Mouse (Mus musculus) lung, postnatal 25 days (tissue): Measurements from ENCODE around the gene Iqschfp.

ENCODE experiments used
- DNase-seq: peaks from one replicate; pipeline ENCODE4 v3.0.0; 2022; ENCODE audit warnings: low spot score

Iqschfp gene

DNA sequence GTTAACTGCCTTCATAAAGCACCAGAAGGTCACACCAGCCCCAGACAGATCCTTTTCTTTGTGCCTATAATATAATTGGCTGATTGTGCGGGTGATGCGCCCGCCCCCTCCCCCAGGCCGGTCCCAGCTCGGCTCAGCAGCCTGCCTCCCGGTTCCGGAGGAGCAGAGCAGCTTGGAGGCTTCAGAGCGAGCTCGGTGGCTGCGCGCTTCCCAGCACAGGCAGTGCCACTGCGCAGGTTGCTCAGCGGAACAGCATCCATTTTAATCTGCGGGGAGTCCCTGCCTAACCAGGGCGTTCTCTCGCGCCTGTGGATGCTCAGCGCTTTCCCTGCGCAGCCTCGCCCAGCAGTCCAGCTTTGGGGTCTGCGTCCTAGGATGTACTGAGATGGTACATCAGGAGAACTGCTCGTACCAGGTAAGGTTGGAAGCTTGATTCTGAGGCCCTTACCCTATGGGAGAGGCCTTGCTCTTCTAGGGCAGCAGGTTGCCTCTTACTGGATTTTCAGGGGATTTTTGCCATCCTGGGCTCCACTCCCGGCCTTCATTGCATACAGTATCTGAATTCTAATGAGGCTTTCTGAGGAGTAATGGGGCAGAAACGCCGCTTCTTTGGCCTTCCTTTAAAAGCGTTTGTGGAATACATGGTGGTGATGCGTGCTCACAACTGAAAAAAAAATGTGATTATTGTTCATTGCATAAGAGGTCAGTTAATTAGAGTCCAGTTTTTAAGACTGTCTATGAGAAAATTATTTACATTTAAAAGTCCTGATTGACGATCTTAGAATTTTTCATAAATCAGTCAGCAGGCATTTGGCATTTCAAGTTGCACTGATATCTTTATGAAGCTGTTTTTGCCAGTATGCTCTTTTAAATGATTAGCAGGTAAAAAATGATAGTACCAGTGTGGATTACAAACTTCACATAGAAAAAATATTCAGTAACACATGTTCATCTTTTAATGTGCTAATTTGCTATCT is 680.5 kb downstream of the Iqschfp start:
- no peak for DNase-seq

DNA sequence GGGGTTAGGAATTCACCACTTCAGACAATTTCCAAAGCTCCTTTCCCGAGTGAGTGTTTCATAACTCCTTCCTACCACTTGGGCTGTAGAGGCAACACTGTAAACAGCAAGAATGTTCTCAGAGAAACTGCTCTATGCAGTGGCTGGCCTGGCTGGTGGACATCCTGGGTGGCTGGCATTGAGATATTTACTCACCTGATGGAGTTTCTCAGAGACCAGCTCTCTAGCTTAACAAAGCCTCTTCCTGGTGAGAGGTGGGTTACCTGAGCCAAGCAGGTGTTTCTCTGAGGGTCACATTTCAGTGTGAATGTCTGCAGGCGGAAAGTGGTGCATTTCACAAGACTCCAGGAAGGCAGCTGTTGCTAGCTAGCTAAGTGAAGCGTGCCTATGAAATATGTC is 681.2 kb downstream of the Iqschfp start:
- peak; percentile 77 for DNase-seq

DNA sequence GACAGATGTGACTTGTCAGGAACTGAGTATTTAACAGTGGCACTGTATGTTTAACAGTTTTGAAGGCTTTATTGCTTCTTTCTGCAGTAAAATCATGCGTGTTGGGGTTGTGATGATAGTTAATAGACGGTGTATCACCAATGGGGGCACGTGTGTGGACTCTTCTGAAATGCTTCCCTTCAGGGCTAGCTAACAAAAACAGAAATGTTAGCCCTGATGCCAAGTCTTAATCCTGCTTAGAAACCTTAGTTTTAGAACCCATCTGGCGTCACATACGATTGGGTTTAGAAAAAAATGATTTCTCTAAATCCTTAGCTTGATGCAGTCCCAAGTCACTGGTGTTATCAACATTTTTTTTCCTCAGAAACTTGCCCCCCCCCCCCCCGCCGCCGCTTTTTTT is 682.1 kb downstream of the Iqschfp start:
- DNase-seq: no peak

DNA sequence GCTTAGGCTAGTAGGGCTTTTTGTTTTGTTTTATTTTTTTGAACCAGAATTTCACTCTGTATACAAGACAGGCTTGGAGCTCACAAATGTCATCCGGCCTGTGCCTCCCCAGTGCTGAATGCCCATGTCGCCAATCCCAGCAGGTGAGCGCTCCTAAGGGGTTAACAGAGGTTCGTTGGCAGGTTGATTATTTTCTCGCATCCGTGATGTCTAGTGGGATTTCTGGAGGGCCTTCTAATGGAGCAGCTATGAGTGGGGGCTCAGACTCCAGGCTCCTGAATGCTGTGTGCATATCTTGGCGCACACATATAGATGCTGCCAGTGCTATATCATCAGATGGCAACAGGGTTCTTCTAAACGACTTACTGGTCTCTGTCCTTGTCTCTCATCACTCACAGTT is 682.5 kb downstream of the Iqschfp start:
- DNase-seq: no peak

DNA sequence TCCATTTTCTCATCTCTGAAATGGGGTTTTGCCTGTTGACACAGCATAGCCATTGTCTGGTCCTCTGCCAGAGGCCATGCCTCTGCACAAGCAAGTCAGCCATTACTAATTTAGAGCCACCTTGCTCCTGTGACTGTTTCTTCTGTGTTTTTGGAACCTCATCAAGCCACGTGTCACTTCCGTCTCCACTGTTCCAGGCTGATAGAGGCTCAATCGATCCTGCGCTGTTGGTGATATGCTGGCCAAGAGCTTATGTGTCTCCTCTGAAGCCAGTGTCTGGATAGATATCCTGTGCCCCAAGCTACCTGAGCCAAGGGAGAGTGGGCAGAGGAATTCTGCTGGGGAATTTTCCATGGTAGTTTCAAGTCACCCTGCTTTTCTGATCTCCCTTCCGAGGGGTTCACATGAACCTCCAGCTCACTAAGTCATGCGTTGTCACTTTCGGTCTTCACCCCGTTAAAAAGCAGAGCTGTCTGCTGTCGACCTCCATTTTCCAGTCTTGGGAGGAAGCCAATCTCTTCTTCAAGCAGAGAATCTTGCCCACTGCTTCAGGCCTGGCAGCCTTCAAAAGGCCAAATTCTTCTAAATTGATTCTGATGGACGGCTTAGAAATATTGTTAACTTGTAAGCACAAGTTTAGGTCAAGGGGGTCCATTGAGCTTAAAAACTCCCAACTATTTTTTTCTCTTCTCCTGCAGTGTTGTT is 683.8 kb downstream of the Iqschfp start:
- no peak for DNase-seq

DNA sequence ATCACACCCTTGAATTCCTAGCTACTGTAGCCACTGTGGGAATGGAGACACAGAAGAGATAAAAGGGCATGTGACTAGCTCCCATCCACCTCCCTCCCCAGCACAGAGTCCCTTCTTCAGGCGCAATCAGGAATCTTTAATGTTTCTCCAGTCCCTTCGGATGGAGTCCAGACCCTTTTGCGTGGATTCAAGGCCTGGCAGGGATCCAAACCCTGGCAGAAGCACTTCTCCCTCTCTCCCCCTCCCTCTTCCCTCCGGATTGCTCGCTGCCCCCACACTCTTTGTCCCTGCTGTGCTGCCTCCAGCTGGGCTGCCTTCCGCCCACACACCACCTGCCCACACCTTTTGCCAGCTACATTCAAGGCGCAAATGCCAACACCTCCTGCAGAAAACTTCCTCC is 684.4 kb downstream of the Iqschfp start:
- DNase-seq: no peak

DNA sequence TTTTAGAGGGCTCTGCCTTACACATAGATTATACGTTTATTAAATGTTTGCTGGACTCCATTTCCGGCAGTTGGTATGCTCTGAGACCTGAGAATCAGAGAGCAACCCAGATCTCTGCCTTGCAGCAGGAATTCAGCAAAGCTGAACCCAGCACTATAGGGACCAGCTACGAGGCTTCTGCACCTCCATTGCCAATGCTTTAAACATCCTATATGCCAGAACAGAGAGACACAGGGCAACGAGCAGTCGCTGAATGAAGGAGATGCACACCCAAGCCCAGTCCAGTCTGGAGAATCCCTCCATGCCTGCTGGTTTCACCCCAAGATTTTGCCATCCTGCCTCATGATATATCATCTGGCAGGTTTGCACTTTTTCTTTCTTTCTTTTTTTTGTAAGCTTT is 684.9 kb downstream of the Iqschfp start:
- no peak for DNase-seq

DNA sequence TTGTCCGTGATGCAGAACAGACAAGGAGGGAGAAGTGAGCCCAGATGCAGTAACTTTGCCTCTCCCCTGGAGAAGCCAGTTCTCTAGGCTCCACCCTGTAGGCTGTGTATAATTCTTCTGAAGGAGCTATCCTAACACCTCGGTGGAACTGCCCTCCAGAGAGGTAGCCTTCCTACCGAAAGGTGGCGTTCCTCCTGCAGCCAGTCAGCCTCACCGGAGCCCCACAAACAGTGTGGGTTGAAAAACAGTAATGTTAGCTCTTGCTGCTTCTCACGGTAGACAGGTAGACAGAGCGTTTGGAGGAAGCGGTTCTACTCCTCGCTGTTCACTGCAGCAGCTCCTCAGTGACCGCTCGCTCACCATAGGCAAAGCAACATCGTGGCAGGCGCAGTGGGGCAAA is 689.6 kb downstream of the Iqschfp start:
- no peak for DNase-seq

DNA sequence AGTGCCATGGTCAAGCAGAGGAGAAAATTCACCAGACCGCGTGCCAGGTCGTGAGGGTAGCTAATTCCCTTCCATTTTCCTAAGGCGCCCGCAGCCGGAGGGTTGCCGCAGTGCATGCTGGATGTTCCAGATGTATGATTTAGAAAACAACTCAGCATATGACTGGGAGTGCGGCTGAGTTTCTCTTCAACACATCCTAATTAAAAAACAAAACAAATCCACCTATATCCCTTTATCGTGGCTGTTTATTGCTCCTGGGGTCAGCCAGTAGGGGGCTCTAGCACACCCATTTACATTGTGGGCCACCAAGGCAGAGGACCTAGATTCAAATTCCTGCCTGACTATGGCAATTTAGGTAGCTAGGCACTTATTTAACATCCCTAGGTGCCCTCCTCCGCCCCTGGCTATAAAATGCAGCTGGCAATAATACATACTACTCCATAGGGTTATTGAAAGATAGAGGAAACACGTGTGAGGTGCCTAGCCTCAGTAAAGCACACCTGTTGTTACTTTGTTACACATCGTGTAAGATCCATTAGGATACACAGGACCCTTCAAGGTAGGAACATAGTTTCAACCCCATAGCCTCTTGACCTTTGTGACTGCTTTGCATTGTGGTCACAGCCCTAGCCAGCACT is 690.2 kb downstream of the Iqschfp start:
- DNase-seq: no peak

DNA sequence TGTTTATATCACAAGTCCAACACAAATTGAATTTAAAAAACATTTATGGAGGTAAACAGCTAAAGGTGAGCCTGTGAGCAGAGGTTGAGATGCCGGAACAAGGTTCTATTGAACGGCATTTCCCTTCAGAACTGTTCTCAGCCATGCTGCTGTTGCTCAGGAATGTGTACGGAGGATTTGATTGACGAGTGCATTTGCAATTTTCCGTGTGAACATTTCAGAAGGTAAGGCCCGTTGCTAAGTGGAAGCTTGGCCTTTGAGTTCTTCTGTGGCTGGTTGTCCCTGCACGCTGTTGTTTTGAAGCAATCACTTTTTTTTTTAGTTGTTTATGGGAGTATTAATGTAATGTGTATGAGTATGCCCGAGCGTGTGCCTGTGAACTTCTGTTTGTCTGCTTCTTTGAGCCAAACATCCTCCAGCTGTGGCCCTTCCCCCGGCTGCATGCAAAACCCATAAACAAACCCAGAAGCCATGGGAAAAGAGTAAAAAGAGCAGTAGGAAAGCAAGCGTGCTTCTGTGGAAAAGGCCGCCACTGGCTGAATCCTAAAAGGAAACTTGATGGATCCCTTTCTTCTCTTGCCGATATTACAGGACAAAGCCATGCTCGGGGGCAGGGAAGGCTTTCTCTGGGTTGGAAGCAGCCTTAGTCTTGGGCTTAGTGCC is 691.1 kb downstream of the Iqschfp start:
- peak; percentile 57 for DNase-seq

DNA sequence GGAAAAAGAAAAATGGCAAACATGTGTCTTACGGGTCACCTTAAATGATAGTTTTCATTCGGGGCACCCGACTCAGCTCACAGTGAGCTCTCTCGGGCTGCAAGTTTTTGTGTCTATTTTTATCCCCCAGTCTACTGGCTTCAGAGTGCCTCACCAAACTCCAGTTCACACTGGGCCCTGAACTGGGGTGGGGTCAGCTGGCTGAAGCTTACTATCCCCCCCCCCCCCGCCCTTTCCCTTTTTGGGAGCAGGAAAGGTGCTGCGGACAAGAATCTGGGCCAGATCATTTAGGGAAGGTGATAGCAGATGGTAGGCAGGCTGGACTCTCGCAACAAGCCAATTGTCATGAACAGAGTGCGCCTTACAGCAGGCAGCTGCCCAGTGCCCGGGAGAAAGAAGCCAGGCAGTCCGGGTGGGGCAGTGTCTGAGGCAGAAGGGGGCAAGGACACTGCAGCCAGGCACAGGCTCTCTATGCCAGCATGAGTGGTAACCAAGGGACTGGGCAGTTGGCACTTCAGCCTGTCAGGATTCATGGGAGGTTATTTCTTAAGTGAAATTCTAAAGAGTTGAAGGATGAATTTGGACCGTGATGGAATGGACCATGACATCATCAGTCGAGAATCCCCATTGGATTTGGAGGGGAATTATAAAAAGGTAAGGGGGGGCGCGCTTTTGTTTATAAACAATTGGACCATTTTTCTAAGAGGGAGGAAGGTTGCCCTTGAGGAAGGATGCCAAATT is 691.9 kb downstream of the Iqschfp start:
- peak; percentile 48 for DNase-seq

DNA sequence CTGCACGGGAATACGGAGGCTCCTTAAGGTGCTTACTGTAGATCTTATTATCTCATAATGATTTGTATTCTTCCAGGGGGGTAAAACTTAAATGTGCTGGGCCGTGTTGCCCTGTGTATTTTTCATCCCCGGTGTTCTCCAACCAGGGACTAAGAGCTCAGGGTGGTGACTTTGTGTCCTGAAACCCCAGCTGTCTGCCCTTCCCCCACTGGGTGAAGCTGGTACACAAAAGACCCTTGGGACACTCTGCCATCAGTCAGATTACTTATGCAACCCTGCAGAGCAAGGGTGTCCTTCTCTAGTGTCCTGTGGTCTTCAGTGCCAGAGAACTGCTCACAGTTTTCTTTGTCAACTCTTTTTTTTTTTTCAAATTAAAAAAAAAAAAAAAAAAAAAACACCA is 693.2 kb downstream of the Iqschfp start:
- no peak for DNase-seq

DNA sequence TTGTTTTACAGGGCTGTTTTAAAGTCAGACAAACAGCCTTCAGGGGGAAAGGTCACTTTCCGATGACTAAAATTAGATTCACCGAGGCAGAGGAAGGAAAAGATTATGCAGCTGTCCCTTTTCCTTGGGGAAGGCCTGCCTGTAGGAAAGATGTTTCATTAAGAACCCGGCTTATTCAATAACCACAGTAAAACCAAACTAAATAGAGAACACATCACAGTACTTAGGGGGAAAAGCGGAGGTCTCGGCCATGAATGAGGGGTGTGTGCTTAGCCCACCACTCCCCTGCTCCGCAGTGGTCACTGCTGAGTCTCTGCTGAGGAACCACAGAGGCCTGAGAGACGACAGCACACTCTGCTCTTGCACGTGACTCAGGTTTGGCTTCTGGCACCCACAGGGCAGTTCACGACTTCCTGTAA is 694.6 kb downstream of the Iqschfp start:
- DNase-seq: no peak

DNA sequence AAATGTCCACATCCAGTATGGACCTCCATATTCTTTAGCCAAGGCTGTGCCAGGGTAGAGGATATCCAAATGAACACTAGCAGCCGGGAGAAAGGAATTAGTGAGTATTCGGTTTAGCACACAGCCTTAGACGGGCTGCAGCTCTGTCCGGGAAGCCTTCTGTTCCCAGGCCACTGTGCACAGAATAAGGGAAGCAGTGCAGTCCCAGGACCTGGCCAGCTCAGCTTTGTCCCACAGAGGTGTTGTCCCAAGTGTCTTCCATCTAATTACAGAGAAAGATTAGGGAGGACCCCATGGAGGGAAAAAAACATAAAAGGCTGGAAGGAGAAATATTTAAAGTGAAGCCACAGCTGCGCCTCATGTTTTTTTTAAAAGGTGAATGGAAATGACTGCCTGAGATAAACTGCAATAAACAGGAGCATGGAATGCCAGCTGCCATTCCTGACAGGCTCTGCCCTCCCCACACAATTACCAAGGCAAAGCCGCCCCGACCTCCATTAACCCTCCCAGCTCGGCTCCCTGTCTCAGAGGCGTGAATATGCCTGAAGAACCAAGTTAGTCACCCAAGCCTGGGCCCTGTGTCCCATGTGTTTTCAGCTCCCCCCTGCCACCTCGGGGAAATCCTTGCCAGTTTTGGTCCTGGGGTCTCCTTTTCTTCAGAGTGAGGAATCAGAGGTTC is 695.7 kb downstream of the Iqschfp start:
- no peak for DNase-seq

DNA sequence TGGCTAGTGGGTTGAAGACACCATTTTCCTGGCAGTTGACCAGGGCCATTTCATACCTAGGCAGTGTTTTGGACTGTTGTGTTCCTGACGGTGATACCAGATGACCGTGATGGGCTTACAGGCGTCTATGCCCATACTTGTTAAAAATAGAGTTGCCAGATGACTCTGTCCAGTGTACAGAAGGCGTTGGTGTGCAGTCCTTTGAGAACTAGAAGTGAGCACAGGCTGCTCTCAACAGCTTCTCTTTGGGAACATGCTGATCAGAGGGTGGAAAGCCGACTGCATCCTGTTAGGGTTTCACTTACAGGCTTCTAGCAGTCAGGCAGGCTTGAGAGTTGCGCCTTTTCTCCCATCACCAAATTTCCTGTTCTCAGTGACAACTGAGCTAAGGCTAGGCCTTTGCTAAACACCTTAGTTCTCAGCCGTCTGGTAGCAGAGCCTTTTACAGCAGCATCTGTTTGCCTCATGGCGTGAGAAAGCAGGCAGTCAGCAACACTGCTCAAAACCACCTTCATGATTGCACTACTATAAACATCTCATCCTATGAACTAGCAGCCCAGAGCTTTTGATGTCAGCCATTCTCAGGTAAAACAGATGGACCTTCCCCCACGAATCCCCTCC is 697.3 kb downstream of the Iqschfp start:
- DNase-seq: no peak

DNA sequence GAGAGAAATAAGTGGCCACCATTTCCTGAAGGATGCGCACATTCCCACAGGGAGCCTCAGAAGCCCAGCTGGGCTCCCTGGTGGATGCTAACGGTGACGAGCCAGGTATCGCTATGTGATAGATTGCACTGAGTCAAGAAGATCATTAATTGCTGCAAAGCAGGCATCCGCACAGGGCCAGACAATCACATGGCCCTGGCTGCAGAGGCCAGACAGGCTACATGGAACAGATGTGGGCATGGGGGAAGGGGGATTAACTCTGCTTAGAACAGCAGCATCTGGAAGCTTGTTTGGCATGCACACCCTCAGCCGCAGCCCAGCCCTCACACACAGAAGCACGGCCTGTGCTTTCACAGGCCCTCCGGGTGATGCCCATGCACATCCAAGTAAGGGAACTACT is 698.4 kb downstream of the Iqschfp start:
- DNase-seq: no peak

DNA sequence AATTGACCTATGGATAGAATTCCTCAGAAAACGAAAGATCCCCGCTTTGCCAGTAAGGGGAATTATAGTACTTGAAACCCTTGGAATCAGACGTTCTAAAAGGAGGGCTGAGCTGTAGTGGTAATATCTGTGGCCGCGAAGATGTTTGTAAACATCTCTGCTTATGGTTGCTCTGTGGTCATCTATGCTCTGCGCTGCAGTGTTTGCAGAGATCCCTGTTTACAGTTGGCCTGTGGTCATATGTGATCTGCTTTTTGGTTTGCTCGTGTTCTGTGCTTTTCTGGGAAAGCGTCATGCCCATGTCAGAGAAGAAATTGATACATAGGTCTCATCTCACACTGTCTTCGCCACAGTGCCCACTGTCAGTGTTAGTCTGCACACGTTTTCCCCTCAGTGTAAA is 700.5 kb downstream of the Iqschfp start:
- DNase-seq: no peak

DNA sequence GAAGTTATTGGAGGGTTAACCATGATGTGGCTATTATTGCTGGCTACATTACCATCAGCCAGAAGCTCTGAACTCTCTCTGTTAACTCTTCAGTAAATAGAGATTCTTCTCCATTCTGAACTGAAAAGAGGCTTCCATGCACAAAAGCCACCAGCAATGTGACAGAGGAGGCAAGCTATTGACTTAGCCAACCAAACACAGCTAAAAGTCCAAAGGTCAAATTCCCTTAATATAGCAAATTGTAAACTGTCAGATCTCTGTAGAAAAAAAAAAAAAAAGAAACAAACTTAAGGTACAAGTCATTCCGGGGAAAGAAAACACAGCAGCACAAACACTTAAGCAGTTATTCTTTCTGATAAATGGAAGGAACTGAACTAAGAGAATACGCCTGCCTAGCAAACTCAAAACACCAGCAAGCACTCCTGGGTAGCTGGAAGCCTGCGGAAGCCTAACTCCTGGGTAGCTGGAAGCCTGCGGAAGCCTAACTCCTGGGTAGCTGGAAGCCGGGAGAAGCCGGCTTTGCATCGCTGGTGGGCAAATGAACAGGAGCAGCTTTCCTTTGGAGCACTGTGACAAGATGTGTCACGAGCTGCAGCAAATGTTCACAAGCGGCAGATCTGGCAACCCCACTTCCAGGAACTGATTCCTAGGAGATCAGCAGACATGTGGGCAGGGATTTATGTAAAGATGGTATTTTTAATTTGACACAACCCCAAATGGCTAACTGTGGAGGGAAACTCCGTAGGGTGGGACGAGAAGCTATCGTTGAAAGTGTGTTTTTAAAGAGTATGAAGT is 701.2 kb downstream of the Iqschfp start:
- DNase-seq: no peak

DNA sequence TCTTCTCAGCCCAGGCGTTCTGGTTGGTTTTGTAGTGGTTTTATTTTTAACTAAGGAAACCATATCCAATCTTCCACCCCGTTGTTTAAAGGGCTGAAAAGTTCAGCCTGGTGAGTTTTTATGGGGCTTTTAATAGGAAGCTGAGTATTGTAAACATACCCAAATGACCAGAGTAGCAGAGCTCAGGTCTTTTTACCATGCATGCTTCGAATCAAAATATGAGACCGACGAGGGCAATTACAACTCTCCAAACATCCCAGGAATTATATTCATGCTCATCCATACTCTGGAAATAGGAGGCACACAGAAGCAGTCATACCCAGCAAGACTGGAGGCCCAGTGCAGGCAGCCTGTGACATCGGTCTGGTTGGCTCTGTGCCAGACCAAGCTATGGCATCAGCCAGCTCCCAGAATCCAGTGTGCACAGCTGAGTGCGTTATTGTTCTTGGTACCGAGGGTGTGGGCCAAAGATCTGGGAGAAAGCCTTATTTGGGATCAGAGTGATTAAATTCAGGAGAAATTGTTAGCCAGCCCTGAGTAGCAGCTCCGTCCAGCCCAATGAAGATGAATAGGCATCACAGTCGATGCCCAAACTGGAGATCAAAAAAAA is 703.4 kb downstream of the Iqschfp start:
- DNase-seq: no peak
